Mouse (Mus musculus) MEL-GATA-1-ER (cell line): ENCODE data around the gene Hmgn2.
"Not testable (repeated sequence)": the region's sequence is repeated elsewhere in the genome, so short reads cannot be mapped to it uniquely, and the experiment has no call there.

Experiments
- DNase-seq: peaks from one replicate; pipeline ENCODE4 v3.0.0-alpha.2; 2012; ENCODE audit warnings: low read depth; ENCODE audit errors: extremely low read depth

The Hmgn2 gene

GRCm38 (mm10) chr4:133968150-133968921, at the start of gene Hmgn2:
Gene Hmgn2, minus strand, starts transcription at chr4:133968650.
- peak; percentile 36 for DNase-seq

GRCm38 (mm10) chr4:134017201-134017865, 48.9 kb upstream of the Hmgn2 start:
- no peak for DNase-seq

GRCm38 (mm10) chr4:134016767-134017166, 48.3 kb upstream of the Hmgn2 start:
- DNase-seq: no peak

GRCm38 (mm10) chr4:134016208-134016607, 47.8 kb upstream of the Hmgn2 start:
- DNase-seq: no peak

DNA sequence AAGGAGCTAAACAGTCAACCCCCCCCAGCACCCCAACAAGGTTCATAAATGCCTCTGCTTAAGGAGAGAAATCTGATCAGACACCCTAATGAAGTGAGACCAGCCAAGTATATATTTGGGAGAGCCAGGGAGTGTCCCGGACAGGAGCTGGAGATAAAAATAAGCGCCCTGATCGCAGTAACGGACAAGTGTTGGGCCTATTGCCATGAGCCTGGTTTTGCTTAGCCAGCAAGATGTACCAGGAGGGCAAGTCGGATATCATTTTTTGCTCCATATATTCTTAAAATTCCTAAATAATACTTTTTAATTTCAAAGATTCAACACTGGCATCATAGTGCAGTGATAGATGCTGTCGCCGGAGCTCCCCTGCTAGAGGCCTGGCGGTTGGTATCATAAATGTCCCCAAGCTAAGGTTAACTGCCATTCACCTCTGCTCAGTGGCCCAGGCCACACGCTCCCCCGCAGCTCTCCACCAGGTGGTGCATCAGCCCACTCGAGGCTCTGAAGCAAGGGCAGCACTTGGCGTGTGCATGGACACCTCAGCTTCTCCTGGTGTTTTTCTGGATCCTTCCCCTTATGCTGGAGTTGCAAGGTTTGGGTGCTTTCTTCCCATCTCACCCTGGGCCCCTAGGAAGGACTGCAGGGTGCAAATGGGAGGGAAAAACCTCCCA, 44.5 kb upstream of the Hmgn2 start:
- DNase-seq: no peak

DNA sequence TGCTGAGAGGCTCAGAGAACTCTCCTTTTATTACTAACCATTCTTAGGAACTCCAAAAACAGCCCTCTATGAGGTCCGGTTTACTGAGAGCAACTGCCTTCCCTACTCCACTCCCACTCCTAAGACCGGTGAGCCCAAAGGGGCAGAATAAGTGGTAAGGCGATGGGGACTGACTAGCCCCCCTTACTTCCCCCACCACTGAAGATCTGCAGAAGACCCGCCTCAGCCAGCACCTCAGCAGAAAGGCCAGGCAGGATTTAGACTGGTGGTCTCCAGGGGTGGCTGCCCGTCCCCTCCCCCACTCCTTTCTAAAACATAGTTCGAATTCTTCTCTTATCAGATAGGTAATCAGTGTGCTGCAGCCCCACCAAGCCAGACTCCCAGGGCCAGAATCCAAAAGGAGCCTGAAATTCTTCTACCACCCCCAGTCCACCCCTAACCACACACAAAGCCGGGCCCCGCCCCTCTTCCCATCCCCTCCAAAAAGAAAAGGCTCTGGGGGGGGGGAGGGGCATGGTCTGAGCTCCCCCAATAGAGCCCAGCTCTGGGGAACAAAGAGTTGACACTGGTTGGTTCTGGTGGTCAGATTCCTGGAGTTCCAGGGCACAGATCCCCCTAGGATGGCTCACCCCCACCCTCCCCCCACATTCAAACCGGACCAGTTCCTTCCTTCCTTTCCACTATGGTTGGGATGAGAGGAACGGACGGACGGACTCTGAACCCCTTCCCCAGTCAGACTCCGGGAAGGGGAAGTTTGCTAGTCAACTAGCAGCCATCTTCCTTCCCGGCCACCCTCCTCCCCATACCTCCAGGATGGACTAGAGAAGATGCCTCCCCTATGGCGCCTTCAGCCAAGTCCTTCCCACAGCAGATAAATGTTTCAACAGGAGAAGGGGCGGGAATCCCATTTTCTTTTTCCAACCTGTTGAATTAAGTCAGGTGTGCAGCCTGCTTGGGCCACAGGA, 43.3 kb upstream of the Hmgn2 start:
- no peak for DNase-seq

DNA sequence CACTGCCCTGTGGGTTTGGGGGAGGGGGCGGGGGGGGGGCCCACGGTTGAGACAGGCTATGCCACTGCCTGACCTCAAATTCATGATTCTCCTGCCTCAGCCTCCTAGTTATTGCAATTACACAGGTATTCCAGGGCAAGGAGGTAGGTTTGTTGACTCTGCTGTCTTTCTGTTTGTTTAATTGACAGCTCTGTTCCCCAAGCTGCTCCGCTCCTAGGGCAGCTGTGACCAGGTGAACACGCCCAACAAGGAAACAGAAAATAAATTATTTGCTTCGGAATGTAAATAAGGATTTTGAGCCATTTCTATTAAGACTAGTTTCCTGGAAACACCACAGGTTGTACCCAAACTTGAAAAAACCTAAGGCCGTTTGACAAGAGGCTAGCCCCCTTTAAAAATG, 41.3 kb upstream of the Hmgn2 start:
- DNase-seq: no peak

DNA sequence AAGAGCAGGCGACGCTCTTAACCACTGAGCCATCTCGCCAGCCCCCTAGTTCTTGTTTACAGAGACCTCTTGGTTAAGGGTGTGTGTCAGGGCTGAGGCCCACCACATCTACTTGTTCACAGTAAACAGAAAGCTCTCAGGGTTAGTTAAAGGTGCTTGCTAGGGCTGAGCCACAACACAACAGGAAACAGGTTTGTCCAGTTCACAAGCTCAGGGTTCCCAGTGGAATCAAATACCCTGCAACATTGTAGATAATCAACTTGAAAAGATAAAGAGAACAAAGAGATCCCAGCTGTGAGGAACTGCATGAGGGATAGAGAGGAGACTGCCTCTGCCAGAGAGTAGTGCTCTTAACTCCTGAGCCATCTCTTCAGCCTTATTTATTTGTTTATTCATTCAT, 38.4 kb upstream of the Hmgn2 start:
- no peak for DNase-seq

DNA sequence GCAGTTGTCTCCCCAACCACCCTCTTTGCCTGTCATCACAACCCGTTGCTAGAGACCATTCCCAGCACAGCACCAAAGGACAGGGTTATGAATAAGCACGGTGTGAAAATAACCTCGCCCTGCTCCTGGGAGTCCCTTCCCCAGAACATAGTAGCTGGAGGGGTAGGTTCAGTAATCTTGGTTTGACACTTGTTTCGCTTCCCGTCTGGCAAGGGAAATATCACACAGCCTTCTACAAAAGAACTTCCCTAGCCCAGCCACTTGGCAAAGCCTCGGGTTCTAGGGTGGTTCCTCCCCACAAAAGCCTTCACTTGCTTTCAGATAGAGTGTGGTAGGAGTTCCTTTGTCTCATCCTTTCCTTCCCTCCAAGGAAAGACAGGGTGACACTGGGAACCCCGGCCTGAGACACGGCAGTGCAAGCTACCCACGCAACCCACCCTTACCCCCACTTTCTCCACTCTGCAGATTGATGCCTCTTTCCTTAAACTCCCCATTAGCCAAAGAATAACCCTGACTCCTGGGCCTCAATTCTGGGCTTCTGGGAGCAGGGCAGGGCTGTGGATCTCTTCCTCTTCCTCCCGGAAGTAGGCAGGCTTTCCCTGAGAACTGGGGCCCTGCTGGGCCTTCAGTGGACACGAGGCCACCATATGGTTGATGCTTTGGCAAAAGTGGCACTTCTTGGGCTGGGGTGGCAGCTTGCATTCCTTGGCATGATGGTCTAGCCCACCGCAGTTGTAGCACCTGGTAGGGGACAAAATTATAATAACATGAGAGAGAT, 37.3 kb upstream of the Hmgn2 start:
- peak; percentile 61 for DNase-seq

- DNase-seq: no peak
Measured at GRCm38 (mm10) chr4:134002903-134003302, 34.5 kb upstream of the Hmgn2 start.

DNA sequence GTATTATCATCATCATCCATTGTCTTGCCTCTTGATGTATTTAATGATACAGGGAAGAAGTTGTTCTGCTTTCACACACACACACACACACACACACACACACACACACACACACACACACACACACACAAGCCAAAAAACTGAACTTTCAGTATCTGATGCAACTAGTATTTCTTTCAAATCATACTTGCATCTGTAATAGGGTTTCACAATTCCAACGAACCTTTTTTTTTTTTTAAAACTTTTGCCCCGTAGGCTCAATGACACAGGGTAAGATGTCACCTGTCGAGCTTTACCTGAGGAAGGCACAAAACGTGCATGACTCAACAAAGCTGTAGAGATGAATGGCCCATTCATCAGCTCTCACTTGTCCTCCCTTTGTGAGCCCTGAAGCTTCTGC, 33.8 kb upstream of the Hmgn2 start:
- no peak for DNase-seq

DNA sequence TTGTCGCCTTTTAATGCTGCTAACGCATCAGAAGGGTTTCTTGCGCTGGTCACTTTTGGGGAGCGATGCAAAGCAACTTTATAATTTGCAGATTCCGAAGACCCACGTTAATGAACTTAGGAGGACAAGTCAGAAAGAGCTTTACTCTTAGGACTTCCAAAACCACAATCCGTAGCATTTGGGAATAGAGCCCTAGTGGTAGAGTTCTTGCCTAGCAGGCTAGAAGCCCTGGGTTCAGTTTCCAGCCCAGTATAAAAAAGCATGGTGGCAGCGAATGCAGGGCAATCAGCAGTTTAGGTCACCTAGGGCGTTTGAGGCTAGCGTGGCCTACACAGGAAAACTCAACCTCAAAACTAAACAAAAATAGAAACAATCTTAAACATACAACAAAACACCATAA, 33.3 kb upstream of the Hmgn2 start:
- DNase-seq: no peak

- peak; percentile 91 for DNase-seq
Measured at GRCm38 (mm10) chr4:134000466-134001438, 32.3 kb upstream of the Hmgn2 start, which contains the start of gene Dhdds. Gene Dhdds, minus strand, starts transcription at chr4:134000918.

DNA sequence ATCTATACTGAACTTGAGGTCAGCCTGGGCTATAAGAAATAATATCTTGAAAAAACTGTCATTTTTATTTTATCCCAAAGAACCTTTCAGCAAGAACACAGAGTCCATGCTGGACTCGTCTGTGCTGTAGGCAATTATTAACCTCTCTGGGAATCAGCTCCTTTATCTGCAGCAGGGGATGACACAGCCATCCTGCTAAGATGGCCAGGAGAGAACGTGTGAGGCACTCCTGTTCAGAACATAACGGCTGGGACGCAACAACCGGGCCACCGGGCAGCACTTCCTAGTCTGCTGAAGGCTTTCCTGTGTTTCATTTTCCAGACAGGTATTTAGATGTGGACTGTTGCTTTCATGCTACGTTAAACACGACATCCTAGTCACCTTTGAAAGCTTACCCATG, 26.2 kb upstream of the Hmgn2 start:
- no peak for DNase-seq

DNA sequence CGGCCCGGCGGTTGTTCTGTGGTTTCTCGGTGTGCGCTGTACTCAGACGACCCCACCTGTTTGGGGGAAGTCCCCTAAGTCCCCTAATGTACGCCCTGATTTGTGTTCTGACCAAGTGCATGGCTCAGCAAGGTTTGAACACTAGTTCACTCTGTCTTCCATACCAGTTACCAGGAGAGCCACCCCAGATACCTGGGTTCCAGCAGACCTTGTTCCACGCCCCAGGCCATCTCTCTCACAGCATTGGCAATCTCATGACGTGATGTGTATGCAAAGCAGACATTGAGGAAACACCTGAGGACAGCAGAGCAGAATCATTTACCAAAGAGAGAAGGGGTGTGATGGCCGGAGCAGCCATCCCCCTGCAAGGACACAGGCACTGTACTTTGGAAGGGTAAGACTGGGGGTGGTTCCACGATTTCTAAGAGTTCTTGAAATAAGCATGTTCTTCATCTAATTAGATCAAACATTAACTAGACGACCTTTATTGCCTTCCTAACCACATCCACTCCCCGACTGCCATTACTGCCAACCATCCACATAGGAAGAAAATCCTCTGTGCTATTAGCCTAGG, 22.7 kb upstream of the Hmgn2 start:
- DNase-seq: no peak

- no peak for DNase-seq
Measured at GRCm38 (mm10) chr4:133990035-133990434, 21.6 kb upstream of the Hmgn2 start.

- not testable (repeated sequence) for DNase-seq
Measured at GRCm38 (mm10) chr4:133988289-133988688, 19.8 kb upstream of the Hmgn2 start.

DNA sequence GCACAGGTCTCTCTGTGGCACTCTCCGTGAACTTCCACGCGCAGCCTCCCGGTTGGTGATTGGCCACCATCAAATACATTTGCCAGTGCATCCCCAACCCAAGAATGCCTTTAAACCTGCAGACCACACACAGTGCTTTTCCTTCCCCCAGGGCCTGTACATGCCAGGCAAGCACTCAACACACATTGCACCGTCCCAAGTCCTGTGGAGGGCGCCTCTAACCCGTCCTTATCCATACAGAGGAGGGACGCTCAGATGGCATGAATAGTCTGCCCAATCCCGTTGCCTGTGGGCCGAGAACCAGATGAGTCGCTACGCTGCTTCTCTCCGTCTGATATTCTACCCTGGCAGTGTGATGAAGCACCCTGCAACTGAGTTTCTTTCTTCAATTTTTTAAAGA, 14.5 kb upstream of the Hmgn2 start:
- no peak for DNase-seq

DNA sequence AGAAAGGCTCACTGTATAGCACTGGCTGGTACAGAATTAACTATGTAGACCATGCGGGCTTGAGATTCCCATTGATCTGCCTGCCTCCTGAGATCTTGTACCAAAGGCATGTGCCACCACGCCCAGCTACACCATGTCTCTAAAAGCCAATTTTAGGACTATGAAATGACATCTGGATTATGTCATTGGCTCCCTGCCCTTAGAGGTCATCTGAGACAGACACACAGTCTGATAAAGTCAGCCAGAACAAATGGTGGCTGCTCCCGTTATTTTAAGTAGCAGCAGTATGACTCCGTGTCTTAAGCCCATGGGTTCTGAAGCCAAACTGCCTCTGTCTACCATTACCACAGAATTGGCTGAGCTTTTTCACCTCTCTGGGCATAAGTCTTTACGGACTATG, 12.0 kb upstream of the Hmgn2 start:
- no peak for DNase-seq
